Mouse (Mus musculus): ENCODE results near the gene Slc41a1. TPM values are rescaled to one million over a fixed set of nuclear protein-coding genes. Genes with fewer than 3 reads are reported as not detected.

The Slc41a1 gene
- polyA plus RNA-seq, 1 experiment from 2014 or later = 3.8 TPM

GRCm38 (mm10) chr1:131823563-131823962 is 3.7 kb upstream of the Slc41a1 start:
- H3K4me2 ChIP-seq (replicated peaks; ENCODE audit: low read depth) = no peak overlapping the region
- no peaks in the 10 kb centered on the region for H3K27me3 ChIP-seq (replicated peaks; ENCODE audit: control insufficient read depth, insufficient read depth, low read length)
- H3K9ac ChIP-seq (ENCODE audit: low read depth, low read length) = no peak overlapping the region
- H3K36me3 ChIP-seq (ENCODE audit: control insufficient read depth, insufficient read depth) = no peaks in the 10 kb centered on the region
- no peaks in the 10 kb centered on the region for H3K9me3 ChIP-seq (ENCODE audit: control insufficient read depth)
- H3K4me1 ChIP-seq (replicated peaks; ENCODE audit: control insufficient read depth, insufficient read depth, low read length) = no peaks in the 10 kb centered on the region
- TF ChIP-seq CTCF (IDR thresholded peaks at IDR 0.05; ENCODE audit: low read depth) = no peak
- ATAC-seq = no peak
- WGBS = 51% methylated on average over 5 of the region's 5 CpGs
- H3K4me3 ChIP-seq (ENCODE audit: low read depth, low read length) = no peak overlapping the region
- no peak overlapping the region for H3K27ac ChIP-seq (ENCODE audit: low read depth, low read length)

GRCm38 (mm10) chr1:131824528-131825181 is 2.6 kb upstream of the Slc41a1 start:
- Histone ChIP-seq H3K4me1 (replicated peaks; ENCODE audit: control insufficient read depth, insufficient read depth, low read length) (no peaks in the 10 kb centered on the region; the same call in 1 of the 2 replicates), H3K4me3 (ENCODE audit: low read depth, low read length) (no peak overlapping the region), H3K9me3 (ENCODE audit: control insufficient read depth) (no peaks in the 10 kb centered on the region), H3K36me3 (ENCODE audit: control insufficient read depth, insufficient read depth) (no peaks in the 10 kb centered on the region), H3K27me3 (replicated peaks; ENCODE audit: control insufficient read depth, insufficient read depth, low read length) (no peaks in the 10 kb centered on the region), H3K9ac (ENCODE audit: low read depth, low read length) (no peak overlapping the region), H3K27ac (ENCODE audit: low read depth, low read length) (no peak overlapping the region), H3K4me2 (replicated peaks; ENCODE audit: low read depth) (no peak overlapping the region)
- no peak for TF ChIP-seq CTCF (IDR thresholded peaks at IDR 0.05; ENCODE audit: low read depth)
- 81% methylated on average over 11 of the region's 11 CpGs for WGBS
- ATAC-seq = no peak

- H3K27ac ChIP-seq (ENCODE audit: low read depth, low read length) = peak overlapping the region; percentile 36
- peak; percentile 89 for ATAC-seq
- no peak for TF ChIP-seq CTCF (IDR thresholded peaks at IDR 0.05; ENCODE audit: low read depth)
- H3K36me3 ChIP-seq (ENCODE audit: control insufficient read depth, insufficient read depth) = peaks cover 7% of the 10 kb centered on the region; the same call in 1 of the 2 replicates
- no peaks in the 10 kb centered on the region for H3K27me3 ChIP-seq (replicated peaks; ENCODE audit: control insufficient read depth, insufficient read depth, low read length)
- peak overlapping the region; percentile 69 for H3K9ac ChIP-seq (ENCODE audit: low read depth, low read length)
- H3K4me3 ChIP-seq (ENCODE audit: low read depth, low read length) = peak overlapping the region; percentile 85
- under 1% methylated on average over 36 of the region's 36 CpGs for WGBS
- no peaks in the 10 kb centered on the region for H3K9me3 ChIP-seq (ENCODE audit: control insufficient read depth)
- peak overlapping the region; percentile 98 for H3K4me2 ChIP-seq (replicated peaks; ENCODE audit: low read depth)
- H3K4me1 ChIP-seq (replicated peaks; ENCODE audit: control insufficient read depth, insufficient read depth, low read length) = no peaks in the 10 kb centered on the region; the same call in 1 of the 2 replicates
Observed at GRCm38 (mm10) chr1:131827787-131828258, 530 bp downstream of the Slc41a1 start.

- peak overlapping the region; percentile 85 for H3K4me3 ChIP-seq (ENCODE audit: low read depth, low read length)
- H3K4me2 ChIP-seq (replicated peaks; ENCODE audit: low read depth) = peak overlapping the region; percentile 98
- no peaks in the 10 kb centered on the region for H3K27me3 ChIP-seq (replicated peaks; ENCODE audit: control insufficient read depth, insufficient read depth, low read length)
- TF ChIP-seq CTCF (IDR thresholded peaks at IDR 0.05; ENCODE audit: low read depth) = no peak
- peak overlapping the region; percentile 69 for H3K9ac ChIP-seq (ENCODE audit: low read depth, low read length)
- no peaks in the 10 kb centered on the region for H3K9me3 ChIP-seq (ENCODE audit: control insufficient read depth)
- H3K36me3 ChIP-seq (ENCODE audit: control insufficient read depth, insufficient read depth) = peaks cover 7% of the 10 kb centered on the region; the same call in 1 of the 2 replicates
- ATAC-seq = peak; percentile 35
- WGBS = 3% methylated on average over 22 of the region's 22 CpGs
- H3K27ac ChIP-seq (ENCODE audit: low read depth, low read length) = peak overlapping the region; percentile 36
- H3K4me1 ChIP-seq (replicated peaks; ENCODE audit: control insufficient read depth, insufficient read depth, low read length) = no peaks in the 10 kb centered on the region; the same call in 1 of the 2 replicates
Observed at GRCm38 (mm10) chr1:131828297-131829126, 1.2 kb downstream of the Slc41a1 start.

GRCm38 (mm10) chr1:131829279-131829678 is 2.0 kb downstream of the Slc41a1 start:
- no peak for TF ChIP-seq CTCF (IDR thresholded peaks at IDR 0.05; ENCODE audit: low read depth)
- peaks cover 7% of the 10 kb centered on the region; the same call in 1 of the 2 replicates for H3K36me3 ChIP-seq (ENCODE audit: control insufficient read depth, insufficient read depth)
- H3K4me2 ChIP-seq (replicated peaks; ENCODE audit: low read depth) = peak overlapping the region; percentile 98
- ATAC-seq = no peak
- H3K9ac ChIP-seq (ENCODE audit: low read depth, low read length) = no peak overlapping the region
- no peaks in the 10 kb centered on the region for H3K9me3 ChIP-seq (ENCODE audit: control insufficient read depth)
- no peak overlapping the region for H3K27ac ChIP-seq (ENCODE audit: low read depth, low read length)
- no peak overlapping the region for H3K4me3 ChIP-seq (ENCODE audit: low read depth, low read length)
- whole genome bisulfite sequencing = 44% methylated on average over 5 of the region's 5 CpGs
- no peaks in the 10 kb centered on the region; the same call in 1 of the 2 replicates for H3K4me1 ChIP-seq (replicated peaks; ENCODE audit: control insufficient read depth, insufficient read depth, low read length)
- no peaks in the 10 kb centered on the region for H3K27me3 ChIP-seq (replicated peaks; ENCODE audit: control insufficient read depth, insufficient read depth, low read length)

GRCm38 (mm10) chr1:131830561-131830960 is 3.3 kb downstream of the Slc41a1 start:
- no peak overlapping the region for H3K9ac ChIP-seq (ENCODE audit: low read depth, low read length)
- no peak overlapping the region for H3K4me3 ChIP-seq (ENCODE audit: low read depth, low read length)
- H3K27ac ChIP-seq (ENCODE audit: low read depth, low read length) = no peak overlapping the region
- H3K4me1 ChIP-seq (replicated peaks; ENCODE audit: control insufficient read depth, insufficient read depth, low read length) = no peaks in the 10 kb centered on the region; the same call in 1 of the 2 replicates
- no peaks in the 10 kb centered on the region for H3K9me3 ChIP-seq (ENCODE audit: control insufficient read depth)
- no peak for TF ChIP-seq CTCF (IDR thresholded peaks at IDR 0.05; ENCODE audit: low read depth)
- no peak overlapping the region for H3K4me2 ChIP-seq (replicated peaks; ENCODE audit: low read depth)
- H3K36me3 ChIP-seq (ENCODE audit: control insufficient read depth, insufficient read depth) = peaks cover 7% of the 10 kb centered on the region; the same call in 1 of the 2 replicates
- ATAC-seq = no peak
- 90% methylated on average over 15 of the region's 15 CpGs for WGBS
- H3K27me3 ChIP-seq (replicated peaks; ENCODE audit: control insufficient read depth, insufficient read depth, low read length) = no peaks in the 10 kb centered on the region
